Mouse (Mus musculus): ENCODE measurements around the gene Uqcr11. TPM values are rescaled to one million over a fixed set of nuclear protein-coding genes. Genes with fewer than 3 reads are reported as not detected.

The Uqcr11 gene
- total RNA-seq, 2 experiments from 2014 or later: 1,658 to 1,691 TPM

GRCm38 (mm10) chr10:80432936-80433512, 26.4 kb upstream of the Uqcr11 start:
- peak; percentile 49 to 59 for DNase-seq
- intact Hi-C loops (cut with DNase I): loop anchor here (10.0 kb wide), 1 partner anchor 272 kb away; the partner anchor contains the start of genes Izumo4 and Mob3a

GRCm38 (mm10) chr10:80432387-80432785, 25.8 kb upstream of the Uqcr11 start:
- no peak for DNase-seq
- intact Hi-C loops (cut with DNase I): loop anchor here (10.0 kb wide), 1 partner anchor 272 kb away; the partner anchor contains the start of genes Izumo4 and Mob3a

GRCm38 (mm10) chr10:80431570-80432386, 25.1 kb upstream of the Uqcr11 start:
- intact Hi-C loops (cut with DNase I): loop anchor here (10.0 kb wide), 1 partner anchor 273 kb away; the partner anchor contains the start of genes Izumo4 and Mob3a
- DNase-seq: peak; percentile 31 to 43

GRCm38 (mm10) chr10:80430375-80430980, 23.8 kb upstream of the Uqcr11 start:
- intact Hi-C loops (cut with DNase I): loop anchor here (10.0 kb wide), 1 partner anchor 274 kb away; the partner anchor contains the start of genes Izumo4 and Mob3a
- no peak for DNase-seq

- no peak for DNase-seq
- intact Hi-C loops (cut with DNase I): loop anchor here (10.0 kb wide), 1 partner anchor 275 kb away; the partner anchor contains the start of genes Izumo4 and Mob3a
These were observed 23.2 kb upstream of the Uqcr11 start for GRCm38 (mm10) chr10:80429800-80430199.

GRCm38 (mm10) chr10:80425041-80425440, 18.4 kb upstream of the Uqcr11 start:
- intact Hi-C loops (cut with DNase I): no loop called here

GRCm38 (mm10) chr10:80423562-80423961, 16.9 kb upstream of the Uqcr11 start:
- DNase-seq: no peak
- intact Hi-C loops (cut with DNase I): no loop called here

More at GRCm38 (mm10) chr10:80425041-80425440, 18.4 kb upstream of the Uqcr11 start:
- DNase-seq: no peak

- intact Hi-C loops (cut with DNase I): no loop called here
- no peak for DNase-seq
These were observed 15.2 kb upstream of the Uqcr11 start for GRCm38 (mm10) chr10:80421651-80422472.

GRCm38 (mm10) chr10:80421208-80421607, 14.6 kb upstream of the Uqcr11 start:
- no peak for DNase-seq
- intact Hi-C loops (cut with DNase I): no loop called here

- intact Hi-C loops (cut with DNase I): no loop called here
- no peak for DNase-seq
These were observed 14.1 kb upstream of the Uqcr11 start for GRCm38 (mm10) chr10:80420729-80421128.

- DNase-seq: no peak
- intact Hi-C loops (cut with DNase I): no loop called here
These were observed 12.8 kb upstream of the Uqcr11 start for GRCm38 (mm10) chr10:80419419-80419818.

- intact Hi-C loops (cut with DNase I): no loop called here
- DNase-seq: peak in 1 of 2 experiments; percentile 40
These were observed 11.7 kb upstream of the Uqcr11 start for GRCm38 (mm10) chr10:80418311-80418710.

- DNase-seq: no peak
- intact Hi-C loops (cut with DNase I): no loop called here
These were observed 11.2 kb upstream of the Uqcr11 start for GRCm38 (mm10) chr10:80417841-80418240.

- no peak for DNase-seq
- intact Hi-C loops (cut with DNase I): no loop called here
These were observed 10.7 kb upstream of the Uqcr11 start for GRCm38 (mm10) chr10:80417371-80417770.

- DNase-seq: no peak
- intact Hi-C loops (cut with DNase I): no loop called here
These were observed 8.9 kb upstream of the Uqcr11 start for GRCm38 (mm10) chr10:80415566-80415965.

- intact Hi-C loops (cut with DNase I): no loop called here
- DNase-seq: peak; percentile 87 to 91
These were observed 6.3 kb upstream of the Uqcr11 start for GRCm38 (mm10) chr10:80412656-80413541.

GRCm38 (mm10) chr10:80407924-80408323, 1.3 kb upstream of the Uqcr11 start:
- intact Hi-C loops (cut with DNase I): no loop called here
- DNase-seq: no peak

GRCm38 (mm10) chr10:80405481-80406173, 1.0 kb downstream of the Uqcr11 start:
- no peak for DNase-seq
- intact Hi-C loops (cut with DNase I): no loop called here

All from heart, postnatal 10 days (tissue).